Comparison of ENCODE assay signal across 10 mouse cellular contexts in the genomic region with DNA sequence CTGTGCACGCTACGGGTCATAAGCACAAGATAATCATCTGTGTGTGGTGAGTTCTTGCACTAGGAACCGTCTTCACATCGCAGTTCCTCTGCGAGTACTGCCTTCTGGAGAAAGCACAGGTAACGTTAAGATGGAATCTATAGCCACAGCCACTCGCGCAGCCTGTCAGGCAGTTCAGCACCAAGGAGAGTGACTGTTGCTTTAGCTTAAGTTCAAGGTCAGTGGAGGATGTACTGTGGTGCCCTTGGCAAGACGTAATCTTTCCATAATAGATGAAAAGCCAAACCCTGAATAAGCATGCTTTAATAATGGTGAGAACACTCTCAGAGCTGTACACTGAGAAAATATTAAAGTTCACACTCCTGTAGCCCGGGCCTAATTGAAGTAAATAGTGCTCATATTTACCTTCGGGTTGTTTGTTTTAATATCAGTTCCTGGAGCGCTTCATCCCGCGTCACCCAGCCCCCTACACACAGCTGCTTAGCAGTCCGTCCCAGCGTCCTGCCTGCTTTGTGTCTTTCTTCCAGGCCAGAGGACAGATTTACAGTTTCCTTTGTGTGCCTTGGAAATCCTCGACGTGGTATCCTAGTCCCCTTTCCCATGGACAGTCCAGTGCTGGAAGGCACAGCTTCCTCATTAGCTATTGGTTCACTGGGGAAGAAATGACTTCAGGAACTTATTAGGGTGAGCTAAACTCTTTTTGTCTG. TPM values are rescaled to one million over a fixed set of nuclear protein-coding genes. Genes with fewer than 3 reads are reported as not detected.
DNase-seq lines count a peak whose midpoint lies in the region; ATAC-seq lines count a peak whose summit lies in the region.
"Had no signal": no experiment of that assay in that cellular context is flagged by ENCODE, and none has a peak within 500 bp of the region (broad histone marks: within the 10 kb centered on the region; RNA-seq: fewer than 3 reads in every experiment).

No protein-coding gene starts in this region.

- H3K4me2 ChIP-seq in kidney, embryonic 15.5 days: peak overlapping the region; percentile 12; the same call in 1 of the 2 replicates
- H3K4me2 ChIP-seq in hindbrain, embryonic 13.5 days: no peak overlapping the region
- peak overlapping the region; percentile 29 for H3K4me2 ChIP-seq in neural tube, embryonic 12.5 days (replicated peaks)
- H3K4me2 ChIP-seq: lung, embryonic 15.5 days had no signal

- no peak overlapping the region for H3K9ac ChIP-seq in kidney, embryonic 15.5 days
- no peak overlapping the region for H3K9ac ChIP-seq in hindbrain, embryonic 13.5 days
- H3K9ac ChIP-seq in neural tube, embryonic 12.5 days: no peak overlapping the region
- H3K9ac ChIP-seq: lung, embryonic 15.5 days had no signal

- DNase-seq in kidney, adult 9 months: no peak
- DNase-seq in c-Kit-positive CD71-negative TER-119-negative erythroid progenitor cells, embryonic 14.5 days (ENCODE audit: low read depth): peak; percentile 2
- no peak for DNase-seq in cerebellum, adult 9-10 months
- DNase-seq in cerebellum, postnatal 4 days (ENCODE audit: low spot score in 2 of 2): no peak
- DNase-seq: layer of hippocampus, postnatal 36 days had no signal

- H3K4me3 ChIP-seq in kidney, embryonic 15.5 days (replicated peaks): no peak overlapping the region
- H3K4me3 ChIP-seq in hindbrain, embryonic 13.5 days: no peak overlapping the region
- H3K4me3 ChIP-seq in neural tube, embryonic 12.5 days: no peak overlapping the region
- H3K4me3 ChIP-seq: lung, embryonic 15.5 days had no signal

- H3K27me3 ChIP-seq in kidney, embryonic 15.5 days: no peaks in the 10 kb centered on the region
- no peaks in the 10 kb centered on the region for H3K27me3 ChIP-seq in hindbrain, embryonic 13.5 days
- no peaks in the 10 kb centered on the region for H3K27me3 ChIP-seq in neural tube, embryonic 12.5 days (replicated peaks)
- H3K27me3 ChIP-seq: lung, embryonic 15.5 days had no signal

- peak overlapping the region; percentile 46 for H3K27ac ChIP-seq in kidney, embryonic 15.5 days
- H3K27ac ChIP-seq in hindbrain, embryonic 13.5 days: 0 out of 2 replicates have a peak overlapping the region, but pooled peaks have one; percentile 6
- no peak overlapping the region for H3K27ac ChIP-seq in neural tube, embryonic 12.5 days
- H3K27ac ChIP-seq: lung, embryonic 15.5 days had no signal

- ATAC-seq in kidney, embryonic 15.5 days (replicated peaks; ENCODE audit: low FRiP score): peak; percentile 43; the same call in 1 of the 2 replicates
- peak; percentile 43 for ATAC-seq in hindbrain, embryonic 13.5 days (ENCODE audit: low FRiP score)
- ATAC-seq in neural tube, embryonic 12.5 days (ENCODE audit: low FRiP score, low read depth): peak; percentile 89
- no peak for ATAC-seq in inflammation-experienced regulatory T-cells, adult 6 months

- H3K4me1 ChIP-seq in kidney, embryonic 15.5 days: peaks cover 26% of the 10 kb centered on the region
- H3K4me1 ChIP-seq in hindbrain, embryonic 13.5 days (replicated peaks): peaks cover 46% of the 10 kb centered on the region
- H3K4me1 ChIP-seq in neural tube, embryonic 12.5 days: peaks cover 43% of the 10 kb centered on the region
- H3K4me1 ChIP-seq: lung, embryonic 15.5 days had no signal

- H3K9me3 ChIP-seq in kidney, embryonic 15.5 days (replicated peaks): no peaks in the 10 kb centered on the region
- H3K9me3 ChIP-seq in hindbrain, embryonic 13.5 days: no peaks in the 10 kb centered on the region
- no peaks in the 10 kb centered on the region for H3K9me3 ChIP-seq in neural tube, embryonic 12.5 days
- H3K9me3 ChIP-seq: lung, embryonic 15.5 days had no signal

- no peaks in the 10 kb centered on the region for H3K36me3 ChIP-seq in kidney, embryonic 15.5 days
- no peaks in the 10 kb centered on the region for H3K36me3 ChIP-seq in hindbrain, embryonic 13.5 days
- H3K36me3 ChIP-seq in neural tube, embryonic 12.5 days: no peaks in the 10 kb centered on the region
- H3K36me3 ChIP-seq: lung, embryonic 15.5 days had no signal

- WGBS in kidney, embryonic 15.5 days: 15% methylated on average over 18 of the region's 18 CpGs
- 46% methylated on average over 18 of the region's 18 CpGs for WGBS in hindbrain, embryonic 13.5 days
- WGBS in neural tube, embryonic 12.5 days: 31% methylated on average over 18 of the region's 18 CpGs

RNA-seq across cellular contexts. Expression of a gene that starts 38.9 kb away (rescaled TPM):
- 8.0 and 8.5 TPM in 2 replicates for polyA plus RNA-seq in kidney, embryonic 15.5 days (2015; fragmentation: Nextera tagmentation; extraction: Ambion mirVana)
- polyA plus RNA-seq in hindbrain, embryonic 13.5 days (2015; fragmentation: Nextera tagmentation; extraction: Ambion mirVana): 45.7 and 46.2 TPM in 2 replicates
- 35.4 and 37.1 TPM in 2 replicates for polyA plus RNA-seq in neural tube, embryonic 12.5 days (2016; fragmentation: Nextera tagmentation; extraction: Ambion mirVana)
- under 1 TPM; 0.11 to 0.36 (median 0.24) TPM for polyA plus RNA-seq in inflammation-experienced regulatory T-cells, adult 6 months (2017; shearing (Covaris generic))
